Mouse (Mus musculus) forebrain, embryonic 10.5 days (tissue): ENCODE data around the gene Lrpprc. TPM values are rescaled to one million over a fixed set of nuclear protein-coding genes. Genes with fewer than 3 reads are reported as not detected.
A peak's percentile ranks its signal among the peaks of the same experiment; 100 is the strongest.

Source experiments
- DNase-seq: peaks from one replicate; pipeline ENCODE4 v3.0.0-alpha.2; 2017; ENCODE audit warnings: low spot score; ENCODE audit errors: extremely low spot score
- H3K27ac ChIP-seq: fragments of 300-500 bp; sonication (generic); 2 replicates; pipeline ENCODE4 v1.5.1; 2016; ENCODE audit warnings: mild to moderate bottlenecking
- H3K27me3 ChIP-seq: fragments of 300-500 bp; sonication (generic); 2 replicates; pipeline ENCODE4 v1.6.1; 2016; ENCODE audit warnings: mild to moderate bottlenecking; ENCODE audit not compliant: poor library complexity, severe bottlenecking
- H3K36me3 ChIP-seq: fragments of 300-500 bp; sonication (generic); replicated peaks from 2 replicates; pipeline ENCODE4 v1.6.1; 2016; ENCODE audit warnings: mild to moderate bottlenecking, moderate library complexity
- H3K4me1 ChIP-seq: fragments of 300-500 bp; sonication (generic); 2 replicates; pipeline ENCODE4 v1.6.1; 2016
- H3K4me3 ChIP-seq: fragments of 300-500 bp; sonication (generic); 2 replicates; pipeline ENCODE4 v1.5.1; 2016; ENCODE audit warnings: mild to moderate bottlenecking, moderate library complexity
- H3K9me3 ChIP-seq: fragments of 300-500 bp; sonication (generic); 2 replicates; pipeline ENCODE4 v1.6.1; 2016; ENCODE audit warnings: mild to moderate bottlenecking, moderate library complexity
- whole genome bisulfite sequencing: fragments of 180-500 bp; shearing (Covaris S2); methylation state at CpG from one replicate; pipeline ENCODE4 v1.1.7; 2016; 5-methylcytosine and 5-hydroxymethylcytosine counted together
- polyA plus RNA-seq: library from polyadenylated mRNA; unstranded; fragments of >200 nt; fragmentation: Nextera tagmentation; extraction: Ambion mirVana; gene quantifications from 2 replicates; pipeline ENCODE4 v1.2.1, GENCODE M21; 2016

Gene Lrpprc
- polyA plus RNA-seq, 1 experiment from 2014 or later = 52.5 TPM

GRCm38 (mm10) chr17:84674048-84674447 is 116.5 kb downstream of the Lrpprc start:
- Histone ChIP-seq H3K4me1 (peaks cover 50% of the 10 kb centered on the region), H3K9me3 (no peaks in the 10 kb centered on the region), H3K27ac (peak overlapping the region; percentile 80), H3K36me3 (no peaks in the 10 kb centered on the region), H3K27me3 (peaks cover 18% of the 10 kb centered on the region), H3K4me3 (peak overlapping the region; percentile 19)
- 6% methylated on average over 7 of the region's 7 CpGs for WGBS
- DNase-seq = peak; percentile 49

GRCm38 (mm10) chr17:84672376-84673369 is 117.9 kb downstream of the Lrpprc start:
- Histone ChIP-seq H3K4me1 (peaks cover 50% of the 10 kb centered on the region), H3K4me3 (no peak overlapping the region), H3K9me3 (no peaks in the 10 kb centered on the region), H3K27me3 (peaks cover 18% of the 10 kb centered on the region), H3K27ac (peak overlapping the region; percentile 48), H3K36me3 (no peaks in the 10 kb centered on the region)
- WGBS = 79% methylated on average over 16 of the region's 16 CpGs
- DNase-seq = no peak

- no peaks in the 10 kb centered on the region for H3K27me3 ChIP-seq
Observed at GRCm38 (mm10) chr17:84667848-84668247, 122.7 kb downstream of the Lrpprc start.

GRCm38 (mm10) chr17:84665691-84666090 is 124.9 kb downstream of the Lrpprc start:
- no peak for DNase-seq
- Histone ChIP-seq H3K4me3 (no peak overlapping the region), H3K27ac (no peak overlapping the region), H3K36me3 (no peaks in the 10 kb centered on the region), H3K9me3 (no peaks in the 10 kb centered on the region), H3K27me3 (no peaks in the 10 kb centered on the region), H3K4me1 (peaks cover 32% of the 10 kb centered on the region)
- WGBS = 69% methylated on average over 9 of the region's 9 CpGs

More at GRCm38 (mm10) chr17:84667848-84668247, 122.7 kb downstream of the Lrpprc start:
- Histone ChIP-seq H3K4me1 (peaks cover 33% of the 10 kb centered on the region), H3K36me3 (no peaks in the 10 kb centered on the region), H3K4me3 (no peak overlapping the region), H3K27ac (0 out of 2 replicates have a peak overlapping the region, but pooled peaks have one; percentile 8), H3K9me3 (no peaks in the 10 kb centered on the region)
- WGBS = 93% methylated on average over 3 of the region's 3 CpGs
- DNase-seq = no peak

- H3K27ac ChIP-seq = no peak overlapping the region
- H3K36me3 ChIP-seq = no peaks in the 10 kb centered on the region
- WGBS = 75% methylated on average over 10 of the region's 10 CpGs
- DNase-seq = no peak
- no peak overlapping the region for H3K4me3 ChIP-seq
- H3K9me3 ChIP-seq = no peaks in the 10 kb centered on the region
- peaks cover 32% of the 10 kb centered on the region for H3K4me1 ChIP-seq
- H3K27me3 ChIP-seq = no peaks in the 10 kb centered on the region
Observed at GRCm38 (mm10) chr17:84665053-84665452, 125.5 kb downstream of the Lrpprc start.

GRCm38 (mm10) chr17:84658951-84659350 is 131.6 kb downstream of the Lrpprc start:
- peaks cover 4% of the 10 kb centered on the region; the same call in 1 of the 2 replicates for H3K36me3 ChIP-seq
- 0 out of 2 replicates have a peak overlapping the region, but pooled peaks have one; percentile 9 for H3K27ac ChIP-seq
- no peak overlapping the region for H3K4me3 ChIP-seq
- DNase-seq = no peak
- H3K4me1 ChIP-seq = peaks cover 42% of the 10 kb centered on the region
- no peaks in the 10 kb centered on the region for H3K9me3 ChIP-seq
- H3K27me3 ChIP-seq = no peaks in the 10 kb centered on the region
- WGBS = 86% methylated on average over 8 of the region's 8 CpGs

- Histone ChIP-seq H3K27me3 (no peaks in the 10 kb centered on the region), H3K27ac (0 out of 2 replicates have a peak overlapping the region, but pooled peaks have one; percentile 9), H3K4me3 (no peak overlapping the region), H3K9me3 (no peaks in the 10 kb centered on the region), H3K4me1 (peaks cover 40% of the 10 kb centered on the region), H3K36me3 (peaks cover 5% of the 10 kb centered on the region; the same call in 1 of the 2 replicates)
- DNase-seq = no peak
- 59% methylated on average over 5 of the region's 5 CpGs for WGBS
Observed at GRCm38 (mm10) chr17:84658195-84658594, 132.4 kb downstream of the Lrpprc start.

GRCm38 (mm10) chr17:84657782-84658181 is 132.8 kb downstream of the Lrpprc start:
- Histone ChIP-seq H3K27me3 (no peaks in the 10 kb centered on the region), H3K9me3 (no peaks in the 10 kb centered on the region), H3K27ac (0 out of 2 replicates have a peak overlapping the region, but pooled peaks have one; percentile 16), H3K4me3 (no peak overlapping the region), H3K4me1 (peaks cover 40% of the 10 kb centered on the region), H3K36me3 (peaks cover 5% of the 10 kb centered on the region; the same call in 1 of the 2 replicates)
- 78% methylated on average over 7 of the region's 7 CpGs for WGBS
- DNase-seq = no peak

GRCm38 (mm10) chr17:84657422-84657732 is 133.2 kb downstream of the Lrpprc start:
- no peaks in the 10 kb centered on the region for H3K27me3 ChIP-seq
- 0 out of 2 replicates have a peak overlapping the region, but pooled peaks have one; percentile 16 for H3K27ac ChIP-seq
- DNase-seq = no peak
- 83% methylated on average over 3 of the region's 3 CpGs for WGBS
- peaks cover 40% of the 10 kb centered on the region for H3K4me1 ChIP-seq
- peaks cover 7% of the 10 kb centered on the region for H3K36me3 ChIP-seq
- H3K4me3 ChIP-seq = no peak overlapping the region
- no peaks in the 10 kb centered on the region for H3K9me3 ChIP-seq

- no peak for DNase-seq
- Histone ChIP-seq H3K36me3 (peaks cover 9% of the 10 kb centered on the region), H3K4me3 (no peak overlapping the region), H3K4me1 (peaks cover 37% of the 10 kb centered on the region), H3K27me3 (no peaks in the 10 kb centered on the region), H3K9me3 (no peaks in the 10 kb centered on the region), H3K27ac (0 out of 2 replicates have a peak overlapping the region, but pooled peaks have one; percentile 16)
- 86% methylated on average over 19 of the region's 19 CpGs for WGBS
Observed at GRCm38 (mm10) chr17:84656653-84657421, 133.8 kb downstream of the Lrpprc start.

- no peak for DNase-seq
- 82% methylated on average over 5 of the region's 5 CpGs for WGBS
- H3K9me3 ChIP-seq = no peaks in the 10 kb centered on the region
- H3K36me3 ChIP-seq = peaks cover 9% of the 10 kb centered on the region
- H3K27ac ChIP-seq = no peak overlapping the region
- no peak overlapping the region for H3K4me3 ChIP-seq
- H3K27me3 ChIP-seq = no peaks in the 10 kb centered on the region
- peaks cover 35% of the 10 kb centered on the region for H3K4me1 ChIP-seq
Observed at GRCm38 (mm10) chr17:84656205-84656604, 134.4 kb downstream of the Lrpprc start.
